Mouse (Mus musculus) embryo, embryonic 11 days (tissue): Measurements from ENCODE around the gene Fgf5.

Source experiments
- DNase-seq: peaks from one replicate; pipeline ENCODE4 v3.0.0-alpha.2; 2015

Fgf5 gene

DNA sequence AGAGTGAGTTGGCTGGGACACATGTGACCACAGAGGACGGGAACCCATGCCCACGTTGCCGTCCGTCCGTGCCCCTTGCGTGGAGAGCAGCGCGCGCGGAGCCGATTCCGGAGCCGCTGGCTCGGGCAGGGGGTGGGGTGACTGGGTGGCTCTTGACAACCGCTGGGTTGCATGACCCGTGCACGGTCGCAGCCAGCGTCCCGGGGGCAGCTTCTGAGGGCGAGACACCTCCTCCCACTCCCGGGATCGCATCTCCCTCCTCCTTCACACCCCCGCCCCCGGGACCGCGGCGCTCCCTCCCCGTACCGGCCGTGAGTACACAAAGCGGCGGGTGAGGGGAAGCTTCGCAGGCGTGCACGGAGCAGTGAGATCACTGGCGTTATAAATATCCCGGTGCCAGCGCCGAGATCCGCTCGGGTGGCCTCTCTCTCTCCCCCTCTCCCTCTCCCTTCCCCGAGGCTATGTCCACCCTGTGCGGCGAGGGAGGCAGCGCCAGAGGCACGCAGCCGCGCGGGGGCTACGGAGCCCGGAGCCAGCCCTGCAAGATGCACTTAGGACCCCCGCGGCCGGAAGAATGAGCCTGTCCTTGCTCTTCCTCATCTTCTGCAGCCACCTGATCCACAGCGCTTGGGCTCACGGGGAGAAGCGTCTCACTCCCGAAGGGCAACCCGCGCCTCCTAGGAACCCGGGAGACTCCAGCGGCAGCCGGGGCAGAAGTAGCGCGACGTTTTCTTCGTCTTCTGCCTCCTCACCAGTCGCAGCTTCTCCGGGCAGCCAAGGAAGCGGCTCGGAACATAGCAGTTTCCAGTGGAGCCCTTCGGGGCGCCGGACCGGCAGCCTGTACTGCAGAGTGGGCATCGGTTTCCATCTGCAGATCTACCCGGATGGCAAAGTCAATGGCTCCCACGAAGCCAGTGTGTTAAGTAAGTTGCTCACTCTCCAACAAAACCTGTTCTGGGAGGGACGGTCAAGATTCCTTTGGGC is at the start of gene Fgf5:
TSS of gene Fgf5 (plus strand) at position 347 of the 984 bp plus-strand sequence.
- DNase-seq: peak; percentile 67

GRCm38 (mm10) chr5:98212501-98212900 is 41.5 kb upstream of the Fgf5 start:
- DNase-seq: no peak

- DNase-seq: no peak
These were observed 32.0 kb upstream of the Fgf5 start for GRCm38 (mm10) chr5:98221956-98222355.

DNA sequence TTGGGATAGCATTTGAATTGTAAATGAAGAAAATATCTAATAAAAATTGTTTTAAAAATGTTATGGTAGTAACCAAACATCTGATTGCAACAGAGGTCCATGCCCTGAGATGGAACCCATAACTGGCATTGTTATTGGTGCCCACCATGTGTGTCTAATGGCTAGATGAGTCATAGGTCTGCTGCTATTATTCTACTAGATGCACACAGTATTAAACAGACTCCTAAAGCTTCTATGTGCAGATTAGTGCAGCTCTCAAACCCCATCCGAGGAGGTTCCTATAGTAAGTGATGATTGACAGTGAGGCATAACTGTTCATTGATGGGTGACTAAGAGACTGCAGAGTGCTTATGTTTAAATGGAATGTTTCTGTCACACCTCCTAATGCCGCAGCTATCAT is 27.3 kb upstream of the Fgf5 start:
- DNase-seq: no peak

DNA sequence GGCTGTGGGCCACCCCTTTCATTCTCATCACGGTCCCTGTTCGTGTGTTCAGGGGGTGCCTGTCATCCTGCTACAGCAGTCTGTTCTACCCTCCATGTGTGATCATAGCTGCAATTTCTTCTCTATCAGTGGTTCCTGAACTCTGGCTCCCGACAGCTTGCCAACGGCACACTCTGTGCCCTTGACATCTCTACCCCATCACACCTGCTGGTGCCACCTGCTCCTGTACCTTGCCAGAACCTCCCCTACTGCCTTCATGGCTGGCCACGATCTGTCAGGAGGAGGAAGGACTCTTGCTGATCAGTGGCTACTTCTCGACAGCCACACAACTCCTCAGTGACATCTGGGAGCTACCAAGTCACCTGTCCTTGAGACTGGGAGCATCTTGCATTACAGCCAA is 24.5 kb upstream of the Fgf5 start:
- no peak for DNase-seq

DNA sequence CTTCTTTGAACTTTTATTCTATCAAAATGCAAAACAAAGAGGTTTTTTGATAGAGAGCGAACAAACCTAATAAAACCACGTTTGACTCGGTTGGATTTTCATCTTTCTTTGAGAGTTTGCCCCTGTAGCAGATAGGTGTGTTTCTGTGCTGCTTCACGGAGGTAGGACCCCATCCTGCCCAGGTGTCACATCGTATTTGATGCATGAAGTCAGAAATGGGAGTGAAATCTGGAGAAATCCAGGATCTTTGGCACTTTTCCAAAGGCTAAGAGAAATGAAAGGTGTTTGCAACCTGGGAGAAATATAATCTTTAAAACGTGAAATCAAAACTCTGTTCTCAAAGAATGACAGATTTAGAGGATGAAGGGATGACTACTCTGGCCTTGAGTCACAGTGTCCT is 15.5 kb upstream of the Fgf5 start:
- no peak for DNase-seq

- DNase-seq: no peak
These were observed 12.6 kb upstream of the Fgf5 start for GRCm38 (mm10) chr5:98241322-98241829.

DNA sequence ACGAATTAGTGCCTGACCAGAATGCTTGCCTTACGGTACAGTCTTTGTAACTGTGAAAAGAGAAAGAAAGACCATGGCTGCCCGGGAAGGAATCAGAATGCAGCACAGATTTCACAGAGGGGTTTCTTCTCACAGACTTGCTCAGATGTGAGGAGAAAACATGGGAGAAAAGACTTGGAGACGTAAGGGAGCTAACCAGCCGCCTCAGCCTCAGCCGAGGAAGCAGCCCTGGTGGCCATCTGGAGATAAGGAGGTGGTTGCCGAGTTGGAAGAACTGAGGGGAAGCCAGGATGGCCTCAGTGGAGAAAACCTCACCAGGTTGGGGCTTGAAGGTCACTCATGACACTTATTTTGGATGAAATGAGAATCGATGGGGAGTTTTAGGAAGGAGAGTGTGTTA is 8.7 kb upstream of the Fgf5 start:
- no peak for DNase-seq

DNA sequence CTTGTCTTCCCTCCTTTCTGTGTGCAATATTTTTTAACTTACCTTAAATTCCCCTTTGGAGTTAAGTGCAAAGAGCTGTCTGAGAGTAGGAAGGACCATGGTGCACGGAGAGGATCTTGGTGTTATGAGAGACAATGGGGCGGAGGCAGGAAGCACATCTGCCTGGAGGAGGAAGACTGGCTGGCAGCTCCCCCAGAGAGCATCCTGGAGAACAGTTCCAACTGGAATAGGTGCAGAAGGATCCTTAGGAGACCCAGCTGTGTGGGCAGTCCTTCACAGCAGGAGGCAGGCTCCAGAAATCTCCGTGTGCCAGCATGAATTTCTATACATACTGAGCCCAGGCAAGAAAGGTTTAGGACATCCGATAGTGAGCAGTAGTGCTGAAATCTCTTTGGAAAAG is 8.0 kb upstream of the Fgf5 start:
- DNase-seq: no peak

DNA sequence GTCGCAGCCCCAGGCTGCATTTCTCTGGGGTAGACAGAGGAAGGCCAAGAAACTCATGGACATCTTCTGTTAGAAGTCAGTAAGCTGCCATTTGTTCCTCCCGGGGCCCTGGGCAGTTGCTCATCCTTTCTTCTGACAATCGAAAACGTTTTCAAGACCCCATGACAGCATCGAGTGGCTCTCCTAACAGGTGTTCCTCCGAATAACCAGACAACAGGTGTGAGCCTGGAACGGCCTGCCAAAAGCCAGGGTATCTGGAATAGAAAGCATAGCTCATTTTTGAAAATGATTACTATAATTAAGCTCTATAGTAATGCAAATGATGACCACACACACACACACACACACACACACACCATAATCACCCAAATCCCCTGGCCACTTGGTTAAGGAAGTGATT is 7.2 kb upstream of the Fgf5 start:
- DNase-seq: no peak

DNA sequence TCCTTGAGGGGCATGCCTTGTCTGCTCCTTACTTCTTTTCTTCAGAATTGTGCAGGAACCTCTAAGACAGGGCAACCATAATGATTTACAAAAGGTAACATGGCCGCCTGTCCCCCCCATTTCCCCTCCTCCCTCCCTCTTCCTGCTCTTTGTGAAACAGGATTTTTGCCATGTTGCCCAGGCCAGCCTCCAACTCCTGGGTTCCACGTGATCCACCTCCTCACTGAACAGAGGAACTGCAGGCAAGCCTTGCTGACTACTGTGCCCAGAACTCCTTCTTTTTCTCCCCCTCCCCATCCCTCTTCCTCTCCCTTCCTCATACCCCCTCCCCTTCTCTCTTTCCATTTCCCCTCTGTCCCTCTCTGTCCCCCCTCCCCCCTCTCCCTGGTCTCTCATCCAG is 6.5 kb upstream of the Fgf5 start:
- no peak for DNase-seq

DNA sequence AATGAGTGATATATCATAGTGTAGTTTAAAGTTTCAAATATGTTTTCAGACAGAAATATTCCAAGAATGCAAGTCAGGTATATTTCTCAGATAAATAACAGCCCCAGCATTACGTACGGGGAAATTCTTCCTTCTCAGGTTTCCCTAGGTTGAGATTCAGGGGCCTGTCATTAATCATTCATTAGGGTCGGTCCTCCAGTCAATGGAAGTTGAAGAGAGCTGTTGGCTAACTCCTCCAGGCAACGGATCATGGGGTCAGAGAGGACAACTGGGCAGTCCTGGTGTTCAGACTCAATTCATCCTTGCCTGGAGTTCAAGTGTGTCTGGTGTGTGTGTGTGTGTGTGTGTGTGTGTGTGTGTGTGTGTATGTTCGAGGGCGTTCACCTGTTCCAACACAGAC is 837 bp upstream of the Fgf5 start:
- DNase-seq: peak; percentile 54

GRCm38 (mm10) chr5:98255176-98255575 is 1.2 kb downstream of the Fgf5 start:
- DNase-seq: peak; percentile 47

DNA sequence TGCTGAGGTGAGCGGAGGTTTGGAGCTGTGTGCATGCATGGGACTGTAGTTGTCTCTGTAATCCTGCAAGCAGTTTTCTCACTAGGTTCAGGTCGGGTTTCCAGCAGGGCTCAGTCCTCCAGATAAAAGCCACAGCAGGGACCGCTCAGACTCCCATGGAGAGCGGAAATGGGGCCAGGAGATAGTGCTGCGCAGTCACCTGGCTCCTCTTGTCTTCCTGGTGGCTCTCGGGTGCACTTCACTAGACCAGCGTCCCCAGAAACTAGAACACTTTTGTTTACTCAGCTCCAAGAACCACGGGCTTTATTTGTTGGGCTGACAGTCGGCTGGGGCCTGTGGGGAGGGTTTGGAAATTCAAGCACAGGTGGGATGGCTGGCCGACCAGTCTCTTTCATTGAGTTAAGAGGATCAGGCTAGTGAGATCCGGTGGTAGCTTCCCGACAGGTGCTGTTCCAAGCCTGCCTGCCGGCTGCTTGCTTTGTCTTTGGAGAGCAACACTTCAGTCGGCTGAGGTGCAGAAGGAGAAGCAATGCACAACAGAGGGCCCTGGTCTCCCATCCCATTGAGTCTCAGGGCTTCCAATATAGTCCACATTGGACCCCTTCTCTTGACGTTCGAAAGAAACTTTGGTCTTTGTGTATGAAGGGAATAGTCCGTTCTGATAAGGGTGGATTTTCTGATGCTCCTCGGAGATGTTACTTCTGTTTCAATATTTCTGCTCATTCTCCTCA is 1.9 kb downstream of the Fgf5 start:
- peak; percentile 35 for DNase-seq

DNA sequence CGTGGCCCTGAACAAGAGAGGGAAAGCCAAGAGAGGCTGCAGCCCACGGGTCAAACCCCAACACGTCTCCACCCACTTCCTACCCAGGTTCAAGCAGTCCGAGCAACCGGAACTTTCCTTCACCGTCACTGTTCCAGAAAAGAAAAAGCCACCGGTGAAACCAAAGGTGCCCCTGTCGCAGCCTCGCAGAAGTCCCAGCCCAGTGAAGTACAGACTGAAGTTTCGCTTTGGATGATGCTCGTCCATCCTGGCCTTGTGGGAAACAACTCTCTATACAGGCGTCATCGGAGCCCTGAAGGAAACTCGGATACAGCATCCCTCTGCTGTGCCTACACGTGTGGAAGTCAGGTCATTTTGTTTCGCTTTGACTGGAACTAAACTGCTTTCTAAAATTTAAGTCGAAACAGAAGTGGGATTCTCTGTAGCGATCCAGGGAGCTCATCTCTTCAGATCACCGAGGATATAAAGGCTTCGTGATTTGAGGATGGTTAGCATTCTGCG is 21.4 kb downstream of the Fgf5 start:
- DNase-seq: no peak

GRCm38 (mm10) chr5:98281993-98282392 is 28.0 kb downstream of the Fgf5 start:
- DNase-seq: no peak

- no peak for DNase-seq
These were observed 29.9 kb downstream of the Fgf5 start for GRCm38 (mm10) chr5:98283696-98284478.

DNA sequence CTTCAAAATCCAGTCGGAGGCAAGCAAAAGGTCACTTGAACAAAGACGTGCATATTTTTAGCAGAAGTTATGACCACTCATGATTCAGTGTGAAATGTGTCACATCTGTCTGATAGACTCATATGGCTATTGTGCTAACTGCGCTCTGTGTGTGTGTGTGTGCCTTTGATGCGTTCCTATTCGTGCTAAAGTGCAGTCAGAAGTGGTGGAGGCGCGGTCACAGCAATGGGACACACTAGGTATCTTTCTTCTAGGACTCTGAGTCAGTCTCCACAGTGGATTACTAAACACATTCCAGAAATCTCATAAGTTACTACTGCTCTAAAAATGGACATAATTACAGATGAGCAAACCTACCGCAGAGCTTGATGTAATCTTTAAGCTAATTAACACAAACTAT is 36.7 kb downstream of the Fgf5 start:
- DNase-seq: no peak

GRCm38 (mm10) chr5:98292388-98293048 is 38.5 kb downstream of the Fgf5 start:
- peak; percentile 14 for DNase-seq

DNA sequence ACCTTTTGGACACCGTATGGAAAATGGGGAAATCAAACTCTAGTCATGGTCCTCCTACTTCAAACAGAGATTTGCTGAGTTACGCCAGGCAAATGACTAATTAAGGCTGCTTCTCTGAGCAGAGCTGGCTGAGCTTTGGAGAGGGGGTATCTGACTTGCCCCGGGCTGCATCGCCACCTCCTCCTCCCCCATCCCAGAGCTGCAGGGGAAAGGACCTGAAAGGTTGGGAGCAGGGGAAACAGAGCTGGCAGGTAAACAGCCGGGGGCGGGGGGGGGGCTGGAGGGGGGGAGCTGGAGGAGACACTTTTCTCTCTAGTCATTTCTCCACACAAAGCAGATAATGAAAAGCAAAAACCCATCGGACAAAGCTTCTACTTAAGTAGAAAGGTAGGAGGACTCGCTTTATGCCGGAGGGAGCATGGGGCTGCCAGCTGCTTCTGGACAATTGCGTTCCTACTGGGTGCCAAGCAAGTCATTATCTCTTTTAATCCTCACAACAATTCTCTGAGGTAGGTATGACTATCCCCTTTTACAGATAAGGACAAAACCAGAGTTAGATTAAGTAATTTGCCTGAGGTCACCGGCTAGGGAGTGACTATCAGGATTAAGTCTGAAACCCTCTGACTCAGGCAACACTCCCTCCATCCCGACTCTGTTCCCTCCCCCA is 39.2 kb downstream of the Fgf5 start:
- peak; percentile 29 for DNase-seq

- no peak for DNase-seq
These were observed 46.1 kb downstream of the Fgf5 start for GRCm38 (mm10) chr5:98300079-98300478.

DNA sequence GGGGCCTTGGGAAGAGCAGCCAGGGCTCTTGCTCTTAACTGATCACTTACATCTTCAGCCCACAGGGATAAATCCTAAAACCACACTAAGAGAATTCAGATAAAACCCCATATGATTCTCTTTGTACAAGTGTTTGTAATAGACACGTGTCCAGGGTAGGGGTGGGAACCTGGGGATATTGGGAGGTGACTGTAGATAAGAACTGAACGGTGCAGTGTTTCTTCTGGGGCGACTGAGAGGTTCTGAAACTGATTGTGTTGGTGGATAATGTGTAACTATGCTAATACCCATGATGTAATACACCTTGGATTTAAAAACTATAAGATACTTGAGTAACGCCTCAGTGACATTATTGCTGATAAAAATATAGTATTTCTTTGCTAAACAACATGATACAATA is 51.7 kb downstream of the Fgf5 start:
- no peak for DNase-seq
